Mouse (Mus musculus): ENCODE results near the gene Fmnl1. TPM values are rescaled to one million over a fixed set of nuclear protein-coding genes. Genes with fewer than 3 reads are reported as not detected.

Fmnl1 gene
- polyA plus RNA-seq, 1 experiment from 2014 or later = 3.0 TPM

DNA sequence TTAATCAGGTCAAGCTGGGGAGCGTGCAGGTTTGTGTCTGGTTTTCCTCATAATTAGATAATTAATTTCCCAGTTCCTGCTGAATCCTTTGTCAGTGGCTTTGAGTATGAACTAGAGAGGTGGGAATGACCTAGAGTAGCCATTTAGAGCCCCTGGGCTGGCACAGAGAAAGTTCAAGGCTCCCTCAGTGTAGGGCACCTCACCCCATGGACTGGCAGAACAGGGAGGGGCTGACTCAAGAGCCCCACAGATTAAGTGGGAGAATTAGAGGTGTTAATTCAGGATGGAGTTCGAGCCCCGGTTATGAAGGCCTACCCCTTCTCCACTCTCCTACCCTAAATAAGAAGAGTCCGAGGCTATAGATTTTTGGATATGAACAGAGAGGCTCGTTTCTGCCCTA, 1.2 kb upstream of the Fmnl1 start:
- Histone ChIP-seq H3K9ac (0 out of 2 replicates have a peak overlapping the region, but pooled peaks have one; percentile 76), H3K4me3 (peak overlapping the region; percentile 64), H3K4me2 (peak overlapping the region; percentile 82), H3K9me3 (no peaks in the 10 kb centered on the region), H3K4me1 (replicated peaks) (peaks cover 25% of the 10 kb centered on the region), H3K36me3 (no peaks in the 10 kb centered on the region), H3K27me3 (peaks cover 67% of the 10 kb centered on the region), H3K27ac (replicated peaks) (no peak overlapping the region)
- no peak for ATAC-seq (ENCODE audit: low read depth)
- 87% methylated on average over 5 of the region's 5 CpGs for WGBS

DNA sequence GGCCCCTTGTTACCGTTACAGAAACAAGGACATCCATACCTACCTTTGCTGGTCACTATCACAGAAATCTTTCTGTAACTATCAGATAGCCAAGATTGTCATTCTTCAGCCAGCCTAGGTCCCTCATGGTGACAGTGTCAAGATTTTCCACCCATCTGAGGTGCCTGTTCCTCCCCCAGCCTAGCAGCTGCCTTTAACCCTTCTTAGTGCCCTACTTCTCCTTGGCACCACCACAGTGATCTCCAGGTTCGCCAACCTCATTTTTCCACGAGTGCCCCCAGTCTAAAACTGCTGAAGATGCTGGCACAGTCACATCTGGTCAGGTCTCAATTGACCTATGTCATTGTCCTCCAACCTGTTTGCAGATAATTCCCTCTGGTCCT, 805 bp upstream of the Fmnl1 start:
- Histone ChIP-seq H3K9me3 (no peaks in the 10 kb centered on the region), H3K36me3 (no peaks in the 10 kb centered on the region), H3K4me3 (peak overlapping the region; percentile 64), H3K4me1 (replicated peaks) (peaks cover 25% of the 10 kb centered on the region), H3K9ac (peak overlapping the region; percentile 76), H3K4me2 (peak overlapping the region; percentile 82), H3K27me3 (peaks cover 71% of the 10 kb centered on the region), H3K27ac (replicated peaks) (peak overlapping the region; percentile 61; the same call in 1 of the 2 replicates)
- no peak; the same call in 1 of the 2 replicates for ATAC-seq (ENCODE audit: low read depth)
- WGBS = 51% methylated on average over 3 of the region's 3 CpGs

- Histone ChIP-seq H3K27me3 (peaks cover 71% of the 10 kb centered on the region), H3K4me2 (peak overlapping the region; percentile 82), H3K4me3 (peak overlapping the region; percentile 64), H3K9ac (peak overlapping the region; percentile 76), H3K9me3 (no peaks in the 10 kb centered on the region), H3K27ac (replicated peaks) (no peak overlapping the region), H3K36me3 (no peaks in the 10 kb centered on the region), H3K4me1 (replicated peaks) (peaks cover 25% of the 10 kb centered on the region)
- 0 out of 2 replicates have a peak, but pooled peaks have one; percentile 13 for ATAC-seq (ENCODE audit: low read depth)
- WGBS = 5% methylated on average over 21 of the region's 23 CpGs
These were observed 346 bp downstream of the Fmnl1 start for GRCm38 (mm10) chr11:103171286-103171620.

GRCm38 (mm10) chr11:103171703-103172391, 940 bp downstream of the Fmnl1 start:
- H3K9me3 ChIP-seq = no peaks in the 10 kb centered on the region
- H3K36me3 ChIP-seq = no peaks in the 10 kb centered on the region
- peak overlapping the region; percentile 82 for H3K4me2 ChIP-seq
- 51% methylated on average over 9 of the region's 9 CpGs for WGBS
- H3K27ac ChIP-seq (replicated peaks) = no peak overlapping the region
- no peak for ATAC-seq (ENCODE audit: low read depth)
- H3K4me3 ChIP-seq = peak overlapping the region; percentile 64
- H3K27me3 ChIP-seq = peaks cover 71% of the 10 kb centered on the region
- peak overlapping the region; percentile 76 for H3K9ac ChIP-seq
- peaks cover 25% of the 10 kb centered on the region for H3K4me1 ChIP-seq (replicated peaks)

DNA sequence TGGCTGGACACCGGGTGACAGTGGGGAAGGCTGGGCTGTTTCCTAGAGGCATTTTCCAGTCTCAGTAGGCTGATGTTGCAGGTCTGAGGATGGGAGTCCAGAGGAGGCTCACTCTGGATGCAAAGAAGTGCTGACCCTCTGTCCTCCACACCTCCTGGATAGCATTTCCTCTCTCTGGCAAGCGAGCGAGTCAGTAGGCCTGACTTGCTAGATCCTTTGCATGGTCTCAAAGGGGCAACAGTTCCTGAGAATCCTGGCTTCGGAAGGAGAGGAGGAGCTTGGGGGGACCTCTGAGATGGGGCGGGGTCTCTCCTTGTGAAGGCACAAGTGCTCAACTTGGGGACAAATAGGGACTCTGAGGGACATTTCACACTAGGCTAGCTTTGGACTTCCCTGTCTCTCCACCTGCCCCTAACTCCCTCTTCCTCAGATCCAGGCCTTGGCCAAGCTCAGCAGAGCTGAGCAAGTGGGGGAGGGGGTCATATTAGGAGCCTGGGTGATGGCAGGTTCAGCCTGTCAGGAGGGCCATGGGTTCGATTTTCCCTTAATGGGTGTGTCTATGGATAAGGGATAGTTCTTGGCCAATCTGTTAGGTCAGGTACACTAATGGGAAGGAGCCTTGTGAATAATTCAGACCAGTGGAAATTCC, 1.6 kb downstream of the Fmnl1 start:
- H3K27me3 ChIP-seq = peaks cover 67% of the 10 kb centered on the region

DNA sequence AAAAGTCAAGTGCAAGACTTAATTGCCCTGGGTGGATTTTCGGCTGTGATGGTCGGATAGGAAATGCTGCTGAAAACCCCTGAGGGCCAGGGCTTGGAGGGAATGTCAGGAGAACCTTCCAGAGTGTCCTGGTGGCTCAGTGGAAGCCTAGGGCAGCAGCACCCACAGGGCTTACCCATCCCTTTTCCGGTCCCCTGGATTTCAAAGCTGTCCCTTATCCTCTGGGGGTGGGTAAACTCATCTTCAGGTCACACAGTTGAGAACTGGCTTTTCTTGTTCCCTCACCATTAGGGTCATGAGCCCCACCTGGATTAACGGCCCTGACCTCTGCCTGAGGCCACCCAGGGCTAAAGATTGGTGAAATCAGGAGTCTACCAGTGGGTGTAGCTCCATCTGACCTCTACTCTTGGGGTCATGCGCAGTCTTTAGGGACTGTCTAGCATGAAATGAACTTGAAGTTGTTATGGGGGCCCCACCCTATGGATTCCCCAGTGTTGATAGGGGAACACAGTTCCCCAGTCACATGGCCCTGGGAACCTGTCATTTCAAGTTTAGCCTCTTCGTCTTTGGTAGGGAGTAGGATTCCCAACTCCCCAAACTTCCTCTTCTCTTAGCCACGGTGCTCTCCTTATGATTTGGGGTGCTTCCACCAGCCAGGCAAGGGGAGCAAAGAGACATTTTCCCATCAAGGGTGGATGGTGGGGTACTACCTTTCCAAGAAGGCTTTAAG, 2.3 kb downstream of the Fmnl1 start:
- Histone ChIP-seq H3K36me3 (no peaks in the 10 kb centered on the region), H3K9ac (no peak overlapping the region), H3K27me3 (peaks cover 63% of the 10 kb centered on the region), H3K27ac (replicated peaks) (no peak overlapping the region), H3K4me1 (replicated peaks) (peaks cover 25% of the 10 kb centered on the region), H3K9me3 (no peaks in the 10 kb centered on the region), H3K4me2 (0 out of 2 replicates have a peak overlapping the region, but pooled peaks have one; percentile 82), H3K4me3 (no peak overlapping the region)
- 81% methylated on average over 7 of the region's 7 CpGs for WGBS
- ATAC-seq (ENCODE audit: low read depth) = no peak

More for the DNA sequence above, 1.6 kb downstream of the Fmnl1 start:
- Histone ChIP-seq H3K9me3 (no peaks in the 10 kb centered on the region), H3K4me1 (replicated peaks) (peaks cover 25% of the 10 kb centered on the region), H3K9ac (no peak overlapping the region), H3K36me3 (no peaks in the 10 kb centered on the region), H3K4me2 (peak overlapping the region; percentile 82), H3K27ac (replicated peaks) (no peak overlapping the region), H3K4me3 (peak overlapping the region; percentile 64; the same call in 1 of the 2 replicates)
- 63% methylated on average over 6 of the region's 6 CpGs for WGBS
- ATAC-seq (ENCODE audit: low read depth) = no peak

- ATAC-seq (ENCODE audit: low read depth) = no peak
- 90% methylated on average over 11 of the region's 11 CpGs for WGBS
- no peak overlapping the region for H3K4me2 ChIP-seq
- H3K9me3 ChIP-seq = no peaks in the 10 kb centered on the region
- peaks cover 25% of the 10 kb centered on the region for H3K4me1 ChIP-seq (replicated peaks)
- H3K27ac ChIP-seq (replicated peaks) = no peak overlapping the region
- H3K27me3 ChIP-seq = peaks cover 60% of the 10 kb centered on the region
- no peak overlapping the region for H3K9ac ChIP-seq
- no peaks in the 10 kb centered on the region for H3K36me3 ChIP-seq
- H3K4me3 ChIP-seq = no peak overlapping the region
These were observed 3.0 kb downstream of the Fmnl1 start for GRCm38 (mm10) chr11:103173771-103174344.

DNA sequence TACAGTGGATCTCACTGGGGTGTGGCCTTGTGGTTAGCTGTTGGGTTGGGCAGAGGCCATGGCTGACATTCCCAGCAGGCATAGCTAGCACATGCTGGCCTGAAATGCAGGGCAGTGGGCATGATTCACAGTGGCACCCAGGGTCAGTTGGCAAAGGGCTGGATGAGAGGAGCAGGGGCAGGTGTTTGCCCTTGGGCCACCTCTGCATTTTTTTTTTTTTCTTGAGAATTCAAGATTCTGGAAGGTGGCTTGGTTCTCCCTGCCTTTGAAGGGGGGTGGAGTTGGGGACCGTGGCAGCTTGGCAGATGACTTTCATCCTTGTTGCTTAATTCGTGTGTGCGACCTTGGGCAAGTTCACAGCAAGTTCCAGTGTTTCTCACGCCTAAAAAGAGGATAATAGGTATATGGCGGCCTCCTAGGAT, 3.5 kb downstream of the Fmnl1 start:
- no peak for ATAC-seq (ENCODE audit: low read depth)
- peaks cover 25% of the 10 kb centered on the region for H3K4me1 ChIP-seq (replicated peaks)
- H3K4me2 ChIP-seq = no peak overlapping the region
- H3K27me3 ChIP-seq = peaks cover 54% of the 10 kb centered on the region
- no peaks in the 10 kb centered on the region for H3K36me3 ChIP-seq
- no peak overlapping the region for H3K4me3 ChIP-seq
- no peaks in the 10 kb centered on the region for H3K9me3 ChIP-seq
- H3K9ac ChIP-seq = no peak overlapping the region
- H3K27ac ChIP-seq (replicated peaks) = no peak overlapping the region
- 82% methylated on average over 5 of the region's 5 CpGs for WGBS

GRCm38 (mm10) chr11:103174891-103175391, 4.0 kb downstream of the Fmnl1 start:
- 54% methylated on average over 8 of the region's 8 CpGs for WGBS
- no peak overlapping the region for H3K27ac ChIP-seq (replicated peaks)
- no peaks in the 10 kb centered on the region for H3K36me3 ChIP-seq
- H3K4me2 ChIP-seq = no peak overlapping the region
- H3K4me3 ChIP-seq = no peak overlapping the region
- peaks cover 24% of the 10 kb centered on the region for H3K4me1 ChIP-seq (replicated peaks)
- no peaks in the 10 kb centered on the region for H3K9me3 ChIP-seq
- no peak for ATAC-seq (ENCODE audit: low read depth)
- peaks cover 49% of the 10 kb centered on the region for H3K27me3 ChIP-seq
- H3K9ac ChIP-seq = no peak overlapping the region

- no peak overlapping the region for H3K4me2 ChIP-seq
- ATAC-seq (ENCODE audit: low read depth) = no peak
- H3K27ac ChIP-seq (replicated peaks) = no peak overlapping the region
- peaks cover 44% of the 10 kb centered on the region for H3K27me3 ChIP-seq
- WGBS = 75% methylated on average over 14 of the region's 14 CpGs
- no peaks in the 10 kb centered on the region for H3K9me3 ChIP-seq
- no peak overlapping the region for H3K9ac ChIP-seq
- H3K4me1 ChIP-seq (replicated peaks) = peaks cover 16% of the 10 kb centered on the region
- no peaks in the 10 kb centered on the region for H3K36me3 ChIP-seq
- no peak overlapping the region for H3K4me3 ChIP-seq
These were observed 5.0 kb downstream of the Fmnl1 start for GRCm38 (mm10) chr11:103175688-103176442.

DNA sequence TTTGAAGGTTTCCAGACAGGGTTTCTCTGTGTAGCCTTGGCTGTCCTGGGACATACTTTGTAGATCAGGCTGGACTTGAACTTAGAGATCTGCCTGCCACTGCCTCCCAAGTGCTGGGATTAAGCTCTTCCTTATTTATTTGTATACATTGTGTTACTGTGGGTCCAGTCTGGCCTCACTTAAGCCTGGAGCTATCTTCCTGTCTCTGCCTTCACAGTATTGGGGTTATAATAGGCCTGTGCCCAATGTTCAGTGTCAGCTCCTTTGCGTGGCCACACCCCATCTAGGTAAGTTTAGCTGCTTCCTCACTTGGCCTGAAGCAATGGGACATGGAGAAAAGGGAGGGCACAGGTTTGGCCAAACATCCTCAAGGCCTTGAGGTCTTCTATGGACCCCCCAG, 5.6 kb downstream of the Fmnl1 start:
- WGBS = 92% methylated on average over 1 of the region's 1 CpGs
- no peak overlapping the region for H3K4me2 ChIP-seq
- no peak for ATAC-seq (ENCODE audit: low read depth)

More for the DNA sequence above, 5.6 kb downstream of the Fmnl1 start:
- Histone ChIP-seq H3K27me3 (peaks cover 38% of the 10 kb centered on the region), H3K36me3 (no peaks in the 10 kb centered on the region), H3K27ac (replicated peaks) (no peak overlapping the region), H3K4me3 (no peak overlapping the region), H3K9ac (no peak overlapping the region), H3K9me3 (no peaks in the 10 kb centered on the region), H3K4me1 (replicated peaks) (peaks cover 9% of the 10 kb centered on the region)
